In the genomic region with DNA sequence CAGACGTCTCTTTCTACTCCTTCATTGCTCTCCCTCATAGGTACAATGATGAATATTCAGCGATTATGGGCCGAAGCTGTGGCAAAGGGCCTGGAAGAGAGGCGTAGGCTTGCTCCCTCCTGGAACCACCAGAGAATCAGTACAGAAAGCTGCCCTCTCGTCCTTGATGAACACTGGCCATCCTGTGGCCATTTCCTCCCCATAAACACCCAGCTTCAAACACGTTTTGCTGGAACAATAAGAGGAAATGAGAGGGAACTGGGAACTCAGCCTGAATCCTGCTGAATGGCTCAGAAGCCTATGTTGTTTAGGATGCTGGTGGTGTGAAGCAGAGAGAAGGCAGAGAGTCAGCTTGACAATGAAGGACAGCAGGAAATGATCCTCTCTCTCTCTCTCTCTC, we compare ENCODE assay signal across 12 mouse cellular contexts. TPM values are rescaled to one million over a fixed set of nuclear protein-coding genes. Genes with fewer than 3 reads are reported as not detected.
DNase-seq lines count a peak whose midpoint lies in the region; ATAC-seq and TF ChIP-seq lines count a peak whose summit lies in the region.
"Had no signal": no experiment of that assay in that cellular context is flagged by ENCODE, and none has a peak within 500 bp of the region (broad histone marks: within the 10 kb centered on the region; RNA-seq: fewer than 3 reads in every experiment).

No protein-coding gene starts in this region.

- H3K27ac ChIP-seq in hindbrain, embryonic 10.5 days: 0 out of 2 replicates have a peak overlapping the region, but pooled peaks have one; percentile 19
- H3K27ac ChIP-seq in hindbrain, postnatal 0 days: no peak overlapping the region
- H3K27ac ChIP-seq in heart, embryonic 11.5 days (ENCODE audit: low read depth, low read length): peak overlapping the region; percentile 67; the same call in 1 of the 2 replicates
- peak overlapping the region; percentile 77; the same call in 1 of the 2 replicates for H3K27ac ChIP-seq in kidney, embryonic 14.5 days (ENCODE audit: low read depth, low read length)
- H3K27ac ChIP-seq: forebrain, embryonic 12.5 days had no signal

- no peaks in the 10 kb centered on the region for H3K9me3 ChIP-seq in hindbrain, embryonic 10.5 days
- no peaks in the 10 kb centered on the region for H3K9me3 ChIP-seq in hindbrain, postnatal 0 days (ENCODE audit: low read length)
- no peaks in the 10 kb centered on the region for H3K9me3 ChIP-seq in heart, embryonic 11.5 days (replicated peaks; ENCODE audit: control insufficient read depth, low read length)
- H3K9me3 ChIP-seq in kidney, embryonic 14.5 days (ENCODE audit: control insufficient read depth, low read length): no peaks in the 10 kb centered on the region
- H3K9me3 ChIP-seq: forebrain, embryonic 12.5 days had no signal

- H3K4me3 ChIP-seq in hindbrain, embryonic 10.5 days: no peak overlapping the region
- H3K4me3 ChIP-seq in hindbrain, postnatal 0 days (ENCODE audit: low read length): no peak overlapping the region
- H3K4me3 ChIP-seq in heart, embryonic 11.5 days (ENCODE audit: low read depth, low read length): no peak overlapping the region
- no peak overlapping the region for H3K4me3 ChIP-seq in kidney, embryonic 14.5 days (ENCODE audit: low read length)
- H3K4me3 ChIP-seq: forebrain, embryonic 12.5 days had no signal

- ATAC-seq in hindbrain, postnatal 0 days: no peak
- no peak for ATAC-seq in heart, embryonic 11.5 days (replicated peaks; ENCODE audit: insufficient number of reproducible peaks, low FRiP score, low TSS enrichment)
- ATAC-seq in kidney, embryonic 14.5 days (ENCODE audit: low FRiP score, low TSS enrichment): no peak

- peaks cover 40% of the 10 kb centered on the region for H3K4me1 ChIP-seq in hindbrain, embryonic 10.5 days (replicated peaks)
- peaks cover 8% of the 10 kb centered on the region for H3K4me1 ChIP-seq in hindbrain, postnatal 0 days (ENCODE audit: insufficient read depth, low read length)
- peaks cover 9% of the 10 kb centered on the region for H3K4me1 ChIP-seq in heart, embryonic 11.5 days (ENCODE audit: control insufficient read depth, insufficient read depth, low read length)
- peaks cover 11% of the 10 kb centered on the region for H3K4me1 ChIP-seq in kidney, embryonic 14.5 days (ENCODE audit: control insufficient read depth, insufficient read depth, low read length)

- DNase-seq in hindbrain, embryonic 10.5 days (ENCODE audit: low spot score): no peak
- no peak for DNase-seq in hindbrain, postnatal 0 days (ENCODE audit: low spot score)
- peak; percentile 48 for DNase-seq in lung, postnatal 14 days
- no peak for DNase-seq in cerebellum, adult 9-10 months
- DNase-seq in left cerebral cortex, adult 18-20 months (ENCODE audit: low spot score in 2 of 2): no peak
- DNase-seq in adrenal gland, postnatal 10 days: no peak
- DNase-seq: adrenal gland, postnatal 36 days; left cerebral cortex, postnatal 4 days; midbrain, embryonic 14.5 days had no signal

- no peaks in the 10 kb centered on the region for H3K27me3 ChIP-seq in hindbrain, embryonic 10.5 days (ENCODE audit: insufficient read depth, poor library complexity, severe bottlenecking)
- no peaks in the 10 kb centered on the region for H3K27me3 ChIP-seq in hindbrain, postnatal 0 days (ENCODE audit: insufficient read depth, low read length)
- no peaks in the 10 kb centered on the region for H3K27me3 ChIP-seq in heart, embryonic 11.5 days (ENCODE audit: control insufficient read depth, insufficient read depth, low read length)
- no peaks in the 10 kb centered on the region for H3K27me3 ChIP-seq in kidney, embryonic 14.5 days (ENCODE audit: control insufficient read depth, insufficient read depth, low read length)
- H3K27me3 ChIP-seq: forebrain, embryonic 12.5 days had no signal

- no peaks in the 10 kb centered on the region for H3K36me3 ChIP-seq in hindbrain, embryonic 10.5 days
- H3K36me3 ChIP-seq in hindbrain, postnatal 0 days (ENCODE audit: insufficient read depth, low read length): no peaks in the 10 kb centered on the region
- H3K36me3 ChIP-seq in heart, embryonic 11.5 days (ENCODE audit: control insufficient read depth, insufficient read depth, low read length): no peaks in the 10 kb centered on the region
- no peaks in the 10 kb centered on the region for H3K36me3 ChIP-seq in kidney, embryonic 14.5 days (ENCODE audit: control insufficient read depth, insufficient read depth, low read length)
- H3K36me3 ChIP-seq: forebrain, embryonic 12.5 days had no signal

- no peak for TF ChIP-seq CTCF in hindbrain, postnatal 0 days (IDR thresholded peaks at IDR 0.05; ENCODE audit: low read depth)

- 70% methylated on average over 6 of the region's 6 CpGs for WGBS in hindbrain, embryonic 10.5 days
- WGBS in hindbrain, postnatal 0 days: 63% methylated on average over 6 of the region's 6 CpGs
- 50% methylated on average over 6 of the region's 6 CpGs for WGBS in heart, embryonic 11.5 days (ENCODE audit: insufficient replicate concordance)
- WGBS in kidney, embryonic 14.5 days: 61% methylated on average over 6 of the region's 6 CpGs

- H3K4me2 ChIP-seq in hindbrain, postnatal 0 days (ENCODE audit: low read depth, low read length): no peak overlapping the region
- H3K4me2 ChIP-seq in heart, embryonic 11.5 days: no peak overlapping the region
- no peak overlapping the region for H3K4me2 ChIP-seq in kidney, embryonic 14.5 days (replicated peaks; ENCODE audit: low read depth, low read length)
- H3K4me2 ChIP-seq: forebrain, embryonic 12.5 days had no signal

- no peak overlapping the region for H3K9ac ChIP-seq in hindbrain, postnatal 0 days (replicated peaks; ENCODE audit: low read length)
- H3K9ac ChIP-seq in heart, embryonic 11.5 days (ENCODE audit: low read depth, low read length): no peak overlapping the region
- no peak overlapping the region for H3K9ac ChIP-seq in kidney, embryonic 14.5 days (ENCODE audit: low read depth, low read length)
- H3K9ac ChIP-seq: forebrain, embryonic 12.5 days had no signal

RNA-seq across cellular contexts. Expression of gene Chst15, which starts 21.3 kb away (rescaled TPM):
- 22.0 and 25.9 TPM in 2 replicates for polyA plus RNA-seq in hindbrain, embryonic 10.5 days (2016; fragmentation: Nextera tagmentation; extraction: Ambion mirVana)
- total RNA-seq in hindbrain, postnatal 0 days (2014; rRNA removed): 32.6 and 34.1 TPM in 2 replicates
- 16.2 and 16.7 TPM in 2 replicates for polyA plus RNA-seq in hindbrain, postnatal 0 days (2015; fragmentation: Nextera tagmentation; extraction: Ambion mirVana)
- polyA plus RNA-seq in heart, embryonic 11.5 days (2014; fragmentation: Nextera tagmentation; extraction: Ambion mirVana): 2.4 and 3.3 TPM in 2 replicates
- 10.0 and 18.8 TPM in 2 replicates for polyA plus RNA-seq in kidney, embryonic 14.5 days (2014; fragmentation: Nextera tagmentation; extraction: Ambion mirVana)
- 10 to 100 TPM; 38.5 to 39.6 TPM for total RNA-seq in left cerebral cortex, adult 18-20 months (2021)
- 10 to 100 TPM; 39.3 to 40.3 TPM for total RNA-seq in adrenal gland, postnatal 10 days (2021)
